Mouse (Mus musculus): ENCODE data around the gene Mgat5. TPM values are rescaled to one million over a fixed set of nuclear protein-coding genes. Genes with fewer than 3 reads are reported as not detected.

The Mgat5 gene
- polyA plus RNA-seq, 1 experiment from 2014 or later, result 13.8 TPM

DNA sequence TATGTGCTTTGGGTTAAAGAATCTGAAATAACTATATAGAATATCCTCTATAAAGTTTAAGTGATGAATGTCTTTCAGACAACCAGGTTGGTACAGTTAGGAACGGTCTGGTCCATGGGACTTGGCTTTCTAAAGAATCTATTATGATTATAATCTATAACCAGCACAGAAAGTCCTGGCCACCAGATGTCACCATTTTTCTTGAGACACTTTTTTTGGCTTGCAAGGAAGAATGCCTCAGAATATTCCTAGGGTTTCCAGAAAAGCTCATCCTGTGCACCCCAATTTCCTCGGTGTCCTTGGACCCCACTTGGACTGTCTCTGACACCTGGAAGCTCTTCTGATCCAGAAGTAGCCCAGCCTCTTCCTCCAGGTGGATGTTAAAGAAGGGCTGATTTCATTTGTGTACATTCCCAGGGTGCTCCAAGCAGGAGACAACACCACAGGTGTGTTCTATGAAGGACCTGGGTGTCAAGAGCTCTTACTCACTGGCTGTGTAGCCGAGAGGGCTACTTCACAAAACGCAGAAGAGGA is 1.5 kb upstream of the Mgat5 start:
- Histone ChIP-seq H3K27me3 (no peaks in the 10 kb centered on the region), H3K4me3 (replicated peaks) (no peak overlapping the region), H3K4me1 (replicated peaks) (peaks cover 29% of the 10 kb centered on the region), H3K9me3 (no peaks in the 10 kb centered on the region), H3K9ac (replicated peaks) (no peak overlapping the region), H3K27ac (no peak overlapping the region), H3K36me3 (no peaks in the 10 kb centered on the region), H3K4me2 (replicated peaks) (no peak overlapping the region)
- 71% methylated on average over 4 of the region's 4 CpGs for WGBS
- no peak for ATAC-seq

DNA sequence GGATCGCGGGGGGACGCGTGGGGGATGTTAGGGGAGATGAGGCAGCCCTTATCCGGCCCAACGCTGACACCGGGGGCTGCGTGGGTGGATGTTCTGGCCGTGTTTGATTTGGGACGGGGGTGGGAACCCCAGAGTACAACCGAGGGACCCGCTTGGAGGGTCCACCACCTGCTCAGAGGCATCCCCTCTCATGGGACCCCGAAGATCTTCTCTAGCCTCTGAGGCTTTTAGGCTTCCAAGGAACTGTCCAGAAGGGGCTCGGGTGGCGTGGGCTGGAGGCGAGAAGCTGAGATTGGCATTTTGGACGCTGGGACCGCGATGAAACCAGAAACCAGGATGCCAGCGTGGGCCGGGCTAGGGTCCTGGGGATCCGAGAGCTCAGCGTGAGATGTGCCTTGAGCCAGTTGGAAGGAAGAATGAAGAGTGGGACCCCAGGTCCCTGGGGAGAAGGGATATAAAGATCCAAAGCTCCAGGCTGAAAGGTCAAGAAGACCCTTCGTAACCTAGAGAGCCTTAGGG is 745 bp downstream of the Mgat5 start:
- peak overlapping the region; percentile 92 for H3K4me3 ChIP-seq (replicated peaks)
- peak; percentile 28 for ATAC-seq
- H3K9me3 ChIP-seq, result no peaks in the 10 kb centered on the region
- WGBS, result 1% methylated on average over 24 of the region's 24 CpGs
- no peaks in the 10 kb centered on the region for H3K36me3 ChIP-seq
- peak overlapping the region; percentile 95 for H3K9ac ChIP-seq (replicated peaks)
- peak overlapping the region; percentile 94 for H3K27ac ChIP-seq
- H3K4me2 ChIP-seq (replicated peaks), result peak overlapping the region; percentile 89
- no peaks in the 10 kb centered on the region for H3K27me3 ChIP-seq
- peaks cover 39% of the 10 kb centered on the region for H3K4me1 ChIP-seq (replicated peaks)

DNA sequence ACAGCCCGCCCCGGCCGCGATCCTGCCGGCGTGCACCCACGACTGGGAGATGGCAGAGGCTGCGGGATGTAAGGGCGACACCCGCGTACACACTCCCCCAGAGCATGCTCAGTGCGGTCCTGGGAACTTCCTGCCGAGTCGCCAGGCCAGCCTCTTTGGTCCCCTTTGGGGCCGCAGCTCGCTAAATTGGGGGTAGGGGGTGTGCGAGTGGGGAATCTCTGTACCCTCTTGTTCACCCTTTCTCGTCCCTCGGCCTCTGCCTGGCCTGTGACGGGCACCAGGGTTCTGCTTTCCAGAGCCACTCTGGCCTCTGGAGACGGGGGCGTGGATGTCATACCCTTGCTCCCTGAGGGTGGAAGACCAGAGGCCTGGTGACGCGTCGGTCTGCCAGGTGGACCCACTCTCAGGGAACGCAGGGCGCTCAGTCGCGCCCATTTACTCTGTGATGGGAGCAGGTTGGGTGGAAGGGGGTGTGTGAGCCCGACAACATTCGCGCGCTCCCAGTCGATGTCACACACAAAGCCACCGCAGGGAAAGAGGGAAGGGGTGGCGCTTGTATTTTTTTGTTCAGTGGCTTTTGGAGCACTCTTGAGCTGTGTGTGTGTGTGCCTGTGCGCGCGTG is 1.3 kb downstream of the Mgat5 start:
- peak overlapping the region; percentile 94 for H3K27ac ChIP-seq
- H3K4me2 ChIP-seq (replicated peaks), result peak overlapping the region; percentile 89
- WGBS, result under 1% methylated on average over 39 of the region's 39 CpGs
- peaks cover 42% of the 10 kb centered on the region for H3K4me1 ChIP-seq (replicated peaks)
- peak overlapping the region; percentile 95 for H3K9ac ChIP-seq (replicated peaks)
- H3K27me3 ChIP-seq, result no peaks in the 10 kb centered on the region
- H3K36me3 ChIP-seq, result no peaks in the 10 kb centered on the region
- peak; percentile 48 for ATAC-seq
- peak overlapping the region; percentile 92 for H3K4me3 ChIP-seq (replicated peaks)
- H3K9me3 ChIP-seq, result no peaks in the 10 kb centered on the region

DNA sequence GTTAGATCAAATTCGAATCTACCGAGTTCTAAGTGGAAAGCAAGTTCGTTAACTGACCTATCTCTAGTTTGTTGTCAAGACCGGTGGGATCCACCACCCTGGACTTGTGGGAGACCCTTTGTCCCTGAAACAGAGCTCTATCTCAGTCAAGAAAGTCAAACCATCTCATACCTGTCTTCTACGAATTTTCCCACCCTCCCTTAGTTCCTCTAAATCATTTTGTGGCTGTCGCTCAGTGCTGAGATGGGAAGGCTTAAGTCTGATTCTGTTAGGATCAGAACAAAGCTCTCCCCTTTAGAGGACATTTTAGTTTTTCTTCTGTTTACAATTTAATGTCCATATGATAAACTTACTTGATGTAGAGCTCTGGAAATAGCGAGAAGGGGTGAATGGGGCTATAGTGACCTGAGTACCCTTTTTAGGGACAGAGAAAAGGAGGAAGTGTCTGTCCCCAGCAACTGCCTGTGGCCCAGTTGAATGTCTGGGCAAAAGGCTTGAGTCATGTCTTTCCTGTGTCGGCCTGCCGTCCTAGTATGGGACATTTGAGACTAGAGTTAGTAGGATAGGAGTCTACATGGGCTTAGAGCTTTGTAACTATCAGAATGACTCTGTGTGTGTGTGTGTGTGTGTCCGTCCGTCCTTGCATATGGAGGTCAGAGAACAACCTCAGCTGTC is 2.2 kb downstream of the Mgat5 start:
- Histone ChIP-seq H3K4me2 (replicated peaks) (peak overlapping the region; percentile 89), H3K4me3 (replicated peaks) (peak overlapping the region; percentile 92), H3K36me3 (no peaks in the 10 kb centered on the region), H3K9ac (replicated peaks) (peak overlapping the region; percentile 95), H3K4me1 (replicated peaks) (peaks cover 42% of the 10 kb centered on the region), H3K27me3 (no peaks in the 10 kb centered on the region), H3K9me3 (no peaks in the 10 kb centered on the region), H3K27ac (peak overlapping the region; percentile 94)
- 60% methylated on average over 11 of the region's 11 CpGs for WGBS
- no peak for ATAC-seq

DNA sequence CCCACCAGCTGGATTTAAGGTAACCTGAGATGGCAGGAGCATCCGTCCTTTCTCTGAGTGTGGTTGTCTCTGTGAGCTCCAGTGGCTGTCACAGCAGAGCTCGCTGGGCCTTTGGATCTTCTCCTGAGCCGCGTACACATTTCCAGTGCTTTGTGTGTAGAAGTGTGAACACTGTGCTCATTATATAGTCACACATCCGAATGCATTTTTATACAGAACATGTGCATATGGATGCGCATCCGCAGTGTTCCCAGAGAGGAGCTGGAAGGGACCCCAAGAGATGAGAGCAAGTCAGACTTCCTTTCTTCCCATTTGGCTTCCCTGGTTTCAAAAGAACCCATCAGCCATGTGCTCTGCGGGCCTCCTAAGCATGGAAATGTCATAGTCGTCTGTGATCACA is 3.4 kb downstream of the Mgat5 start:
- H3K9ac ChIP-seq (replicated peaks), result no peak overlapping the region
- WGBS, result 74% methylated on average over 9 of the region's 9 CpGs
- no peak overlapping the region for H3K27ac ChIP-seq
- ATAC-seq, result no peak
- H3K36me3 ChIP-seq, result no peaks in the 10 kb centered on the region
- peaks cover 48% of the 10 kb centered on the region for H3K4me1 ChIP-seq (replicated peaks)
- 0 out of 2 replicates have a peak overlapping the region, but pooled peaks have one; percentile 92 for H3K4me3 ChIP-seq (replicated peaks)
- H3K27me3 ChIP-seq, result no peaks in the 10 kb centered on the region
- H3K4me2 ChIP-seq (replicated peaks), result peak overlapping the region; percentile 89; the same call in 1 of the 2 replicates
- H3K9me3 ChIP-seq, result no peaks in the 10 kb centered on the region

DNA sequence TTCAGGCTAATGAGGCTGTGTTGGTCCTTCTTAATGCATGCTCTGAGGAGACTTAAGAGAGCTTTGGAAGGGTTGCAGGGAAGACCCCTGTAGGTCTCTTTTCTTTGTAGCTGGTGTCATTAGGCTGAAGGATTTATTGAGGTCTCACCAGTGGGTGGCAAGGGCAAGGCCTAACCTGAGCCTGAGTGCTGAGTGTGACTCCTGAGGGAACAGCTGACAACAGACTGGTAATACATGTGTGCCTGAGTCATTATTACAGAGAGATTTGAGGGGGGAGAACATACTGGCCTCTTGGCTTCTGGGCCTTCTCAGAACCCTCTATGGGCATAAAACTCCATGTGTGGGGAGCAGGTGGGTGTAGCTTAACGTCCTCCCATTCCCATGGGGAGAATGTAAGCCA is 8.0 kb downstream of the Mgat5 start:
- H3K36me3 ChIP-seq, result no peaks in the 10 kb centered on the region
- WGBS, result 48% methylated on average over 1 of the region's 1 CpGs
- H3K9me3 ChIP-seq, result no peaks in the 10 kb centered on the region
- ATAC-seq, result no peak
- H3K9ac ChIP-seq (replicated peaks), result no peak overlapping the region
- no peaks in the 10 kb centered on the region for H3K27me3 ChIP-seq
- peaks cover 34% of the 10 kb centered on the region for H3K4me1 ChIP-seq (replicated peaks)
- H3K4me3 ChIP-seq (replicated peaks), result no peak overlapping the region
- no peak overlapping the region for H3K4me2 ChIP-seq (replicated peaks)
- no peak overlapping the region for H3K27ac ChIP-seq

DNA sequence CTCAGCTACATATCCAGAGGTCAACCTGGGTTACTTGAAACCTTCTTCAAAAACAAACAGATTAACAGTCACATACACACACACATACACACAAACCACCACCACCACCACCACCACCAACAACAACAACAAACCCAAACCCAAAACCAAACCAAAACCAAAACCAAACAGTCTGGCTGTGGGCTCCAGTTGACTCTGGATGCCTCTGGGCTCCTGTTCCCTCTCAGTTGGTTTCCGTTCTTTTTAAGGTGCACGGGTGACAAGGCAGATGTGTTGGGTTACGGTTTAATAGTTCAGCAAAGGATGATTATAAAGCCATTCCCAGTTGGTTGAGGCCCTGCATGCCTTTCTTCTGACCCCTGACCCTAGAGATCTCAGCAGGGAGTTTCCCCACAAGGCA is 8.6 kb downstream of the Mgat5 start:
- no peak overlapping the region for H3K4me3 ChIP-seq (replicated peaks)
- H3K4me1 ChIP-seq (replicated peaks), result peaks cover 28% of the 10 kb centered on the region
- H3K9ac ChIP-seq (replicated peaks), result no peak overlapping the region
- H3K4me2 ChIP-seq (replicated peaks), result no peak overlapping the region
- H3K36me3 ChIP-seq, result no peaks in the 10 kb centered on the region
- H3K27me3 ChIP-seq, result no peaks in the 10 kb centered on the region
- no peak overlapping the region for H3K27ac ChIP-seq
- no peak for ATAC-seq
- H3K9me3 ChIP-seq, result no peaks in the 10 kb centered on the region
- WGBS, result 60% methylated on average over 3 of the region's 3 CpGs

DNA sequence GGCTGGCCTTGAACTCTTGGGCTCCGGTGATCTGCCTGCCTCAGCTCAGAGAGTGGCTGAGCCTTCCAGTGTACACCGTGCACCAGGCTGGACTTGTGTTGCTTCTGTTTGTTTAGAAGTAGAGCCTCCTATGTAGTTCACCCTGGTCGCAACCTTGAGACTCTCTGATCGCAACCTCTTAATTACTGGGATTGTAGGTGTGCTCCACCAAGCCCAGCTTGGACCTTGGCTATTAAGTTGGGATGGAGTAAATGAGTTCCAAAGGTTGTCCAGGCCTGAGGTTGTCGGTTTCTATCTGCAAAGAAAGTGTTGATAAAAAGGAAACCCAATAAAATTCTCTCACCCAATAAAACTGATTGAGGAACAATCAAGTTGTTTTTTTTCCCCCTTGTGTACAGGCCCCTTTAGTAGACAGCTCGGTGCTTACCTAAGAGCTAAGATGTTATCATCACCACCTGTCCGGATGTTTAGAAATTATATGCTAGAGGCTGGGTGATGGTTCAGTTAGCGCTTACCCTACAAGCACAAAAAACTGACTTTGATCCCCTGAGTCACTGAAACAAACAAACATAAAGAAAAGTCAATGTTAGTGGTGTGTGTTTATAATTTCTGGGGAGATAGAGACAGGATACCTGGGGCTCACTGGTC is 9.9 kb downstream of the Mgat5 start:
- 92% methylated on average over 8 of the region's 8 CpGs for WGBS
- H3K9ac ChIP-seq (replicated peaks), result no peak overlapping the region

DNA sequence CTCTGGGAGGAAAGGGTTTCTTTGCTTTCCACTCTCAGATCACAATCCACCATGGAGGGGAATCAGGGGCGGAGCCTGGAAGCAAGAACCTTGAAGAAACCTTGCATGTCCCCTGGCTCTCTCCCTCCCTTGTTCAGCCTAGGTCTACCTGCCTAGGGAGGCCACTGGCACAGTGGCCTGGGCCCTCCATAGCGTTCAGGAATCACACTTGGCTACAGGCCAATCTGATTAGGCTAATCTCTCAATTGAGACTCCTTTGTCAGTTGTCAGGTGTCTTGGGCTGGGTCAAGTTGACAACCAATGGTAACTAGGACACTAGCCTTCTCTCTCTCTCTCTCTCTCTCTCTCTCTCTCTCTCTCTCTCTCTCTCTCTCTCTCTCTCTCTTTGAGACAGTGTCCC is 12.2 kb downstream of the Mgat5 start:
- Histone ChIP-seq H3K27me3 (no peaks in the 10 kb centered on the region), H3K4me3 (replicated peaks) (no peak overlapping the region), H3K9ac (replicated peaks) (no peak overlapping the region), H3K4me2 (replicated peaks) (no peak overlapping the region), H3K9me3 (no peaks in the 10 kb centered on the region), H3K36me3 (no peaks in the 10 kb centered on the region), H3K27ac (no peak overlapping the region), H3K4me1 (replicated peaks) (peaks cover 16% of the 10 kb centered on the region)
- 48% methylated on average over 2 of the region's 2 CpGs for WGBS
- ATAC-seq, result no peak

More for the DNA sequence above, 9.9 kb downstream of the Mgat5 start:
- Histone ChIP-seq H3K36me3 (no peaks in the 10 kb centered on the region), H3K9me3 (no peaks in the 10 kb centered on the region), H3K4me3 (replicated peaks) (no peak overlapping the region), H3K4me1 (replicated peaks) (peaks cover 19% of the 10 kb centered on the region), H3K4me2 (replicated peaks) (no peak overlapping the region), H3K27ac (no peak overlapping the region), H3K27me3 (no peaks in the 10 kb centered on the region)
- no peak for ATAC-seq

DNA sequence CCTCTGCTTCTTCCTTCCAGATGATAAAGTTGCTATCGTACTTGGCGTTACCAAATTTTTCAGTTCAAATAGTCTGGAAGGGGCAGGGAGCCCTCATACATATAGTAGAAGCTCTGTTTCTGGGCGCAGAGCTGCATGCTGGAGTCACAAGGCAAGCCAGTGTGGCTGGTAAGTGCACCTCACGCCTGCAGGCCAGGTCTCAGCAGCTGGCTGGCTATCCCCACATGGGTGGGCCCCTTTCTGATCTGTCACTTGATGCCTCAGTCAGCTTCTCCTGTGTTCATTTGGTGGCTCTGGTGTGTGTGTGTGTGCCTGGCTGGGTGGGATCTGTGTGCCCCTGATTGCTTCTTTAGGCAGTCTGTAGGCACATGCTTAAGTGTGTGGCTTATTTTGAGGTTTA is 12.8 kb downstream of the Mgat5 start:
- no peak overlapping the region for H3K4me2 ChIP-seq (replicated peaks)
- WGBS, result 71% methylated on average over 4 of the region's 4 CpGs
- H3K4me1 ChIP-seq (replicated peaks), result peaks cover 15% of the 10 kb centered on the region
- H3K4me3 ChIP-seq (replicated peaks), result no peak overlapping the region
- H3K27me3 ChIP-seq, result no peaks in the 10 kb centered on the region
- H3K9ac ChIP-seq (replicated peaks), result no peak overlapping the region
- no peak overlapping the region for H3K27ac ChIP-seq
- H3K9me3 ChIP-seq, result no peaks in the 10 kb centered on the region
- ATAC-seq, result no peak
- no peaks in the 10 kb centered on the region for H3K36me3 ChIP-seq

DNA sequence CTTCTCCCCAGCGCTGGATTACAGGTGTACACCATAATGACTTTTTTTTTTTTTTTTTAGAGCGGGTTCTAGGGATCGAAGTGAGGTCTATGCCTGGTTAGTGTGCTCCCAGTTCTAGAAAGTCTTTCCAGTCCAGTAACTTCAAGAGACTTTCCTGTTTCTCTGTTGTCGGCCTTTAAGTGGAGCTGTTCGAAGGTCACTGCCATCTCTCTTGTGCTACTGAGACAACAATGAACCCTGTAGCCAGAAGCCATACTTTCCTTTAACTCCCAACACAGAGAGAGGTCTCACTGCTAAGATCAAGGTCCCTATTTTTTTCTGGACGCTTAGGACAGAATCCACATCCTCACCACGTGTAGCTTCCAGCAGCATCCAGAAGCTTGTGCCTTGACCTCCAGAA is 13.4 kb downstream of the Mgat5 start:
- H3K9ac ChIP-seq (replicated peaks), result no peak overlapping the region
- peaks cover 10% of the 10 kb centered on the region for H3K4me1 ChIP-seq (replicated peaks)
- H3K4me2 ChIP-seq (replicated peaks), result no peak overlapping the region
- no peaks in the 10 kb centered on the region for H3K36me3 ChIP-seq
- no peaks in the 10 kb centered on the region for H3K27me3 ChIP-seq
- 87% methylated on average over 7 of the region's 7 CpGs for WGBS
- no peak overlapping the region for H3K27ac ChIP-seq
- ATAC-seq, result no peak
- no peaks in the 10 kb centered on the region for H3K9me3 ChIP-seq
- no peak overlapping the region for H3K4me3 ChIP-seq (replicated peaks)

DNA sequence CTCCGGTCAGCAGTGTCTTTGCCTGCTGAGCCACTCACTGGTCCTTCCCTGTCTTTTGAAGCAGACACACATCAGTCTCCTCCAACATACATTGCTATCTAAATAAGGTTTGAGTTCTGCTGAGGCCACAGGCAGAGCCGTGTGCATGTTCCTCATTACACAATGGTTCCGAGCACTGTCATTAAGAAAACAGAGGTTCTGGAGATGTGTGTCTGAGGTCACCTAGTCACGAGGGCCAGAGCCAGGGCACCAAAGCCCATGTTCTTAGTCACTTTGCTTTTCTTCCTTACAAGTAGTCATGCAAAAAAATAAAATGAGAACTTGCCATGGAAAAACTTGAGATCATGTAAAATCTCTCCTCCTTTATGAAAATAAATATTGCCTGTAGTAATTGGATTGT is 14.3 kb downstream of the Mgat5 start:
- Histone ChIP-seq H3K4me3 (replicated peaks) (no peak overlapping the region), H3K4me2 (replicated peaks) (no peak overlapping the region), H3K27me3 (no peaks in the 10 kb centered on the region), H3K4me1 (replicated peaks) (peaks cover 10% of the 10 kb centered on the region; the same call in 1 of the 2 replicates), H3K27ac (no peak overlapping the region), H3K9ac (replicated peaks) (no peak overlapping the region), H3K9me3 (no peaks in the 10 kb centered on the region), H3K36me3 (no peaks in the 10 kb centered on the region)
- no peak for ATAC-seq
- 89% methylated on average over 4 of the region's 4 CpGs for WGBS

Data from midbrain, embryonic 13.5 days (tissue).